Mouse (Mus musculus): ENCODE data around the gene Mapk1.

GRCm38 (mm10) chr16:17070716-17071115 is 87.5 kb downstream of the Mapk1 start:
- no peak for TF ChIP-seq MYOD1 (IDR thresholded peaks at IDR 0.05; ENCODE audit: control insufficient read depth, insufficient read length, low read depth)
- no peak for TF ChIP-seq CTCF (IDR thresholded peaks at IDR 0.05; ENCODE audit: control insufficient read depth, insufficient read depth, insufficient read length)
- no peak for TF ChIP-seq USF1 (IDR thresholded peaks at IDR 0.05; ENCODE audit: low read depth)
- TF ChIP-seq MAX (IDR thresholded peaks at IDR 0.05), result no peak
